Mouse (Mus musculus) pancreas, adult 10 weeks (tissue): ENCODE results near the gene Ubtf. TPM values are rescaled to one million over a fixed set of nuclear protein-coding genes. Genes with fewer than 3 reads are reported as not detected.

Experiments
- polyA plus RNA-seq: library from polyadenylated mRNA; stranded (reverse); fragments of 350-450 nt; fragmentation: Illumina TruSeq; extraction: RNeasy Lipid Tissue Mini Kit (QIAGEN cat#74804); gene quantifications from one replicate; pipeline ENCODE4 v1.2.3, GENCODE M21; 2015; ENCODE audit warnings: low read depth, low replicate concordance; ENCODE audit not compliant: insufficient read depth

The Ubtf gene
- polyA plus RNA-seq: 18.2 TPM

GRCm38 (mm10) chr11:102319410-102319792, at the start of gene Ubtf:
TSS of gene Ubtf (minus strand) at chr11:102319742.

GRCm38 (mm10) chr11:102366103-102366502, 46.6 kb upstream of the Ubtf start, which contains the start of gene Slc4a1:
TSS of gene Slc4a1 (minus strand) at chr11:102366203.

GRCm38 (mm10) chr11:102296491-102297472, 22.8 kb downstream of the Ubtf start, which contains the start of gene Atxn7l3:
TSS of gene Atxn7l3 (minus strand) at chr11:102296631.

GRCm38 (mm10) chr11:102284501-102285094, 34.9 kb downstream of the Ubtf start, which contains the start of gene Tmub2:
TSS of gene Tmub2 (plus strand) at chr11:102284931.

GRCm38 (mm10) chr11:102268520-102269244, 50.9 kb downstream of the Ubtf start, which contains the start of gene Asb16:
TSS of gene Asb16 (plus strand) at chr11:102268743.

Other genes with a start within 250 kb of the Ubtf start
- 3.7 TPM for gene Mpp2, start 231.2 kb downstream of the Ubtf start, polyA plus RNA-seq
- gene Ppy, start 218.4 kb downstream of the Ubtf start, polyA plus RNA-seq: 164 TPM
- 196 TPM for gene Pyy, start 211.9 kb downstream of the Ubtf start, polyA plus RNA-seq
- gene Nags, start 174.2 kb downstream of the Ubtf start, polyA plus RNA-seq: 0.54 TPM
- gene Tmem101, start 163.3 kb downstream of the Ubtf start, polyA plus RNA-seq: 4.6 TPM
- 7.2 TPM for gene Lsm12, start 134.4 kb downstream of the Ubtf start, polyA plus RNA-seq
- 15.2 TPM for gene G6pc3, start 130.1 kb downstream of the Ubtf start, polyA plus RNA-seq
- 28.4 TPM for gene Hdac5, start 89.6 kb downstream of the Ubtf start, polyA plus RNA-seq
- gene BC030867, start 70.9 kb downstream of the Ubtf start, polyA plus RNA-seq: not detected
- 1.0 TPM for gene Asb16, start 51.0 kb downstream of the Ubtf start, polyA plus RNA-seq
- gene Tmub2, start 34.8 kb downstream of the Ubtf start, polyA plus RNA-seq: 12.1 TPM
- gene Atxn7l3, start 23.1 kb downstream of the Ubtf start, polyA plus RNA-seq: 8.1 TPM
- not detected for gene Slc4a1, start 46.5 kb upstream of the Ubtf start, polyA plus RNA-seq
- 8.0 TPM for gene Rundc3a, start 73.7 kb upstream of the Ubtf start, polyA plus RNA-seq
- 90.0 TPM for gene Slc25a39, start 88.2 kb upstream of the Ubtf start, polyA plus RNA-seq
- gene Grn, start 110.6 kb upstream of the Ubtf start, polyA plus RNA-seq: 64.6 TPM
- 0.76 TPM for gene Fam171a2, start 127.9 kb upstream of the Ubtf start, polyA plus RNA-seq
- 3.5 TPM for gene Itga2b, start 150.4 kb upstream of the Ubtf start, polyA plus RNA-seq
- 3.7 TPM for gene Gpatch8, start 236.7 kb upstream of the Ubtf start, polyA plus RNA-seq